Mouse (Mus musculus): ENCODE results near the gene Kirrel3. TPM values are rescaled to one million over a fixed set of nuclear protein-coding genes. Genes with fewer than 3 reads are reported as not detected.

Kirrel3 gene
- polyA plus RNA-seq, 1 experiment = not detected

GRCm38 (mm10) chr9:34488700-34489315 lies 3.1 kb downstream of the Kirrel3 start:
- TF ChIP-seq GATA1 (IDR thresholded peaks at IDR 0.05; ENCODE audit: low read length) = no peak

- TF ChIP-seq GATA1 (IDR thresholded peaks at IDR 0.05; ENCODE audit: low read length) = no peak
Observed at GRCm38 (mm10) chr9:34489316-34489710, 3.6 kb downstream of the Kirrel3 start.

- no peak for TF ChIP-seq GATA1 (IDR thresholded peaks at IDR 0.05; ENCODE audit: low read length)
Observed at GRCm38 (mm10) chr9:34489760-34490159, 4.1 kb downstream of the Kirrel3 start.

- TF ChIP-seq GATA1 (IDR thresholded peaks at IDR 0.05; ENCODE audit: low read length) = no peak
Observed at GRCm38 (mm10) chr9:34492121-34492520, 6.4 kb downstream of the Kirrel3 start.

GRCm38 (mm10) chr9:34493571-34493970 lies 7.9 kb downstream of the Kirrel3 start:
- no peak for TF ChIP-seq GATA1 (IDR thresholded peaks at IDR 0.05; ENCODE audit: low read length)

- no peak for TF ChIP-seq GATA1 (IDR thresholded peaks at IDR 0.05; ENCODE audit: low read length)
Observed at GRCm38 (mm10) chr9:34498126-34498525, 12.4 kb downstream of the Kirrel3 start.

- TF ChIP-seq GATA1 (IDR thresholded peaks at IDR 0.05; ENCODE audit: low read length) = no peak
Observed at GRCm38 (mm10) chr9:34498651-34499050, 13.0 kb downstream of the Kirrel3 start.

- no peak for TF ChIP-seq GATA1 (IDR thresholded peaks at IDR 0.05; ENCODE audit: low read length)
Observed at GRCm38 (mm10) chr9:34507164-34507563, 21.5 kb downstream of the Kirrel3 start.

GRCm38 (mm10) chr9:34518861-34519260 lies 33.2 kb downstream of the Kirrel3 start:
- TF ChIP-seq GATA1 (IDR thresholded peaks at IDR 0.05; ENCODE audit: low read length) = no peak

GRCm38 (mm10) chr9:34520234-34520950 lies 34.7 kb downstream of the Kirrel3 start:
- TF ChIP-seq GATA1 (IDR thresholded peaks at IDR 0.05; ENCODE audit: low read length) = no peak

GRCm38 (mm10) chr9:34525695-34526094 lies 40.0 kb downstream of the Kirrel3 start:
- no peak for TF ChIP-seq GATA1 (IDR thresholded peaks at IDR 0.05; ENCODE audit: low read length)

GRCm38 (mm10) chr9:34538591-34539335 lies 53.1 kb downstream of the Kirrel3 start:
- TF ChIP-seq GATA1 (IDR thresholded peaks at IDR 0.05; ENCODE audit: low read length) = no peak

- no peak for TF ChIP-seq GATA1 (IDR thresholded peaks at IDR 0.05; ENCODE audit: low read length)
Observed at GRCm38 (mm10) chr9:34541908-34542307, 56.2 kb downstream of the Kirrel3 start.

GRCm38 (mm10) chr9:34555699-34556098 lies 70.0 kb downstream of the Kirrel3 start:
- no peak for TF ChIP-seq GATA1 (IDR thresholded peaks at IDR 0.05; ENCODE audit: low read length)

- no peak for TF ChIP-seq GATA1 (IDR thresholded peaks at IDR 0.05; ENCODE audit: low read length)
Observed at GRCm38 (mm10) chr9:34557846-34558245, 72.2 kb downstream of the Kirrel3 start.

GRCm38 (mm10) chr9:34558291-34558899 lies 72.7 kb downstream of the Kirrel3 start:
- TF ChIP-seq GATA1 (IDR thresholded peaks at IDR 0.05; ENCODE audit: low read length) = no peak
